Mouse (Mus musculus): ENCODE results near the gene Rtbdn. TPM values are rescaled to one million over a fixed set of nuclear protein-coding genes. Genes with fewer than 3 reads are reported as not detected.

Gene Rtbdn
- total RNA-seq, 4 experiments from 2014 or later: not detected

DNA sequence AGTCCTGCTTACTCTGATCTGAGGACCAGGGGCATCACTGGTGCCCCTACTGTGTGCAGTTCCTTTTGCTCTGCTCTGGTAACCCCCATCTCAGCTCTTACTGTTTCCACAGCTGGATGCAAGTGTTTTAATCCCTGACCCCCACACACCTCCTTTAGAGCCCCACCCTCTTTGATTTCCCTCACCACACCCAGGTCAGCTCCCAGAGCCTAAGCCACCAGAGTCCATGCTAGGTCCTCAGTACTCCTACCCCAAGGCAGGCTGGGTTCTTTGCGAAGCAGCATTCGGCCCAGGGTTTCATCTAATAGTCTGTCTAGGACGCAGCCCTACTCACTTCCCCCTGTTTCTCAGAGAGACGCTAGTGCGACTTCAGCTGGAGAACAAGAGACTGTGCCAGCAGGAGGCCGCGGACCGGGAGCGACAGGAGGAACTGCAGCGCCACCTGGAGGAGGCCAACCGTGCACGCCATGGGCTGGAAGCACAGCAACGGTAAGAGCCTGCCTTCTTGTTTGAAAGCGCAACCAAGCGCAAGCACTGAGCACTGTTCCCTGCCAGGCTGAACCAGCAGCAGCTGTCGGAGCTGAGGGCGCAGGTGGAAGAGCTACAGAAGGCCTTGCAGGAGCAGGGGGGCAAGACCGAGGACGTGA is 51.0 kb downstream of the Rtbdn start:
- peak; percentile 75 to 86 for DNase-seq (ENCODE audit: low spot score in 2 of 2)

Small RNA genes lying within 50 kb of the gene (microRNA-seq; reads per million reads assigned to microRNA genes)
- not detected for gene Gm24197

Other genes with a start within 250 kb of the Rtbdn start
- gene Lyl1, start 245.5 kb upstream of the Rtbdn start, total RNA-seq (2022): 1 to 10 TPM in 1 of 4 experiments, under 1 TPM in 3; 0.51 to 1.8 (median 0.57) TPM
- under 1 TPM in 3 of 4 experiments, not detected in 1; 0.43 to 0.56 (median 0.48) TPM for gene G430095P16Rik, start 224.0 kb upstream of the Rtbdn start, total RNA-seq (2022)
- gene Nfix, start 146.6 kb upstream of the Rtbdn start, total RNA-seq (2022): 100 to 1,000 TPM; 507 to 604 (median 532) TPM
- gene Dand5, start 124.2 kb upstream of the Rtbdn start, total RNA-seq (2022): 10 to 100 TPM in 3 of 4 experiments, 1 to 10 TPM in 1; 7.8 to 12.9 (median 12.2) TPM
- 10 to 100 TPM; 18.6 to 23.2 (median 20.8) TPM for gene Gadd45gip1, start 115.5 kb upstream of the Rtbdn start, total RNA-seq (2022)
- gene Rad23a, start 106.3 kb upstream of the Rtbdn start, total RNA-seq (2022): 100 to 1,000 TPM; 168 to 185 (median 180) TPM
- 100 to 1,000 TPM; 148 to 197 (median 154) TPM for gene Calr, start 100.1 kb upstream of the Rtbdn start, total RNA-seq (2022)
- 10 to 100 TPM; 19.2 to 28.8 (median 24.5) TPM for gene Farsa, start 90.0 kb upstream of the Rtbdn start, total RNA-seq (2022)
- gene Syce2, start 74.9 kb upstream of the Rtbdn start, total RNA-seq (2022): 1 to 10 TPM in 2 of 4 experiments, under 1 TPM in 2; 0.82 to 2.5 (median 1.5) TPM
- 10 to 100 TPM; 29.4 to 43.6 (median 36.2) TPM for gene Gcdh, start 53.1 kb upstream of the Rtbdn start, total RNA-seq (2022)
- not detected for gene Klf1, start 45.1 kb upstream of the Rtbdn start, total RNA-seq (2022)
- 1 to 10 TPM; 3.7 to 8.0 (median 6.1) TPM for gene Dnase2a, start 38.4 kb upstream of the Rtbdn start, total RNA-seq (2022)
- under 1 TPM in 1 of 4 experiments, not detected in 3; 0.07 TPM for gene Mast1, start 9.6 kb upstream of the Rtbdn start, total RNA-seq (2022)
- gene Gm49661, start 22.4 kb downstream of the Rtbdn start, total RNA-seq (2022): 1 to 10 TPM in 1 of 4 experiments, not detected in 3; 1.1 TPM
- 100 to 1,000 TPM; 173 to 193 (median 187) TPM for gene Prdx2, start 22.6 kb downstream of the Rtbdn start, total RNA-seq (2022)
- gene Rnaseh2a, start 22.8 kb downstream of the Rtbdn start, total RNA-seq (2022): 10 to 100 TPM; 20.4 to 26.5 (median 23.9) TPM
- gene Junb, start 31.7 kb downstream of the Rtbdn start, total RNA-seq (2022): 1 to 10 TPM; 5.9 to 9.6 (median 7.5) TPM
- 1 to 10 TPM; 2.0 to 3.1 (median 2.6) TPM for gene Hook2, start 43.6 kb downstream of the Rtbdn start, total RNA-seq (2022)
- not detected for gene Best2, start 67.5 kb downstream of the Rtbdn start, total RNA-seq (2022)
- 10 to 100 TPM; 57.1 to 67.3 (median 58.8) TPM for gene Asna1, start 78.3 kb downstream of the Rtbdn start, total RNA-seq (2022)
- 10 to 100 TPM; 57.5 to 74.2 (median 66.1) TPM for gene Trir, start 79.8 kb downstream of the Rtbdn start, total RNA-seq (2022)
- gene Tnpo2, start 89.9 kb downstream of the Rtbdn start, total RNA-seq (2022): 10 to 100 TPM; 28.3 to 38.4 (median 32.6) TPM
- 1 to 10 TPM; 1.4 to 2.5 (median 1.8) TPM for gene Fbxw9, start 113.1 kb downstream of the Rtbdn start, total RNA-seq (2022)
- not detected for gene Gm5741, start 121.0 kb downstream of the Rtbdn start, total RNA-seq (2022)
- 10 to 100 TPM; 34.1 to 38.9 (median 36.0) TPM for gene Dhps, start 124.8 kb downstream of the Rtbdn start, total RNA-seq (2022)
- 10 to 100 TPM; 40.7 to 49.9 (median 46.3) TPM for gene Wdr83os, start 133.7 kb downstream of the Rtbdn start, total RNA-seq (2022)
- gene Wdr83, start 134.3 kb downstream of the Rtbdn start, total RNA-seq (2022): 10 to 100 TPM; 15.4 to 20.4 (median 16.0) TPM
- gene Man2b1, start 136.3 kb downstream of the Rtbdn start, total RNA-seq (2022): 1 to 10 TPM; 6.4 to 9.8 (median 8.1) TPM
- 1 to 10 TPM in 2 of 4 experiments, under 1 TPM in 2; 0.51 to 1.4 (median 0.90) TPM for gene Zfp791, start 176.1 kb downstream of the Rtbdn start, total RNA-seq (2022)
- not detected for gene Cks1brt, start 204.9 kb downstream of the Rtbdn start, total RNA-seq (2022)